Comparison of ENCODE assay signal across 13 mouse cellular contexts in genomic region chr10:4243591-4244300, GRCm38 (mm10). TPM values are rescaled to one million over a fixed set of nuclear protein-coding genes. Genes with fewer than 3 reads are reported as not detected.
A peak's percentile ranks its signal among the peaks of the same experiment; 100 is the strongest.
DNase-seq lines count a peak whose midpoint lies in the region.
"Had no signal": no experiment of that assay in that cellular context is flagged by ENCODE, and none has a peak within 500 bp of the region (broad histone marks: within the 10 kb centered on the region; RNA-seq: fewer than 3 reads in every experiment).

No protein-coding gene starts in this region.

- peak; percentile 43 for DNase-seq in gastrocnemius, adult 18-20 months (ENCODE audit: low spot score)
- no peak for DNase-seq in gastrocnemius, postnatal 25 days
- peak; percentile 50 for DNase-seq in kidney, postnatal 10 days
- DNase-seq in kidney, adult 9 months = no peak
- DNase-seq in heart, postnatal 14 days = peak; percentile 34 to 54
- DNase-seq in lung, postnatal 4 days = peak; percentile 33 to 73
- no peak for DNase-seq in thymus, postnatal 25 days
- no peak for DNase-seq in left cerebral cortex, postnatal 14 days (ENCODE audit: low spot score in 2 of 2)
- DNase-seq: cerebellum, adult 2 months; kidney, adult 11 months; liver, postnatal 0 days; retina, postnatal 1 day; thymus, postnatal 14 days had no signal

- intact Hi-C loops in heart, postnatal 14 days (cut with DNase I) = no loop called here
- intact Hi-C loops in left cerebral cortex, postnatal 14 days (cut with DNase I) = no loop called here

RNA-seq across cellular contexts. Expression of gene Akap12, which starts 22.4 kb away (rescaled TPM):
- total RNA-seq in gastrocnemius, adult 18-20 months (2021) = 10 to 100 TPM in 1 of 2 experiments, 1 to 10 TPM in 1; 7.2 to 13.8 TPM
- total RNA-seq in gastrocnemius, postnatal 25 days (2021) = 10 to 100 TPM in 1 of 2 experiments, 1 to 10 TPM in 1; 10.0 to 13.0 TPM
- total RNA-seq in heart, postnatal 14 days (2021) = 10 to 100 TPM; 33.5 to 33.6 TPM
- total RNA-seq in left cerebral cortex, postnatal 14 days (2021) = 10 to 100 TPM; 17.4 to 17.7 TPM

Comparison
In these comparisons a context has a peak if more than half of its experiments do, and no peak if none do; other contexts are left out.
1. DNase-seq: peak in gastrocnemius, adult 18-20 months (single experiment), kidney, postnatal 10 days (single experiment), heart, postnatal 14 days (2 of 2) and lung, postnatal 4 days (2 of 2); none in gastrocnemius, postnatal 25 days (single experiment), kidney, adult 9 months (single experiment), thymus, postnatal 25 days (single experiment) and left cerebral cortex, postnatal 14 days (0 of 2).